Mouse (Mus musculus) neural tube, embryonic 15.5 days (tissue): ENCODE results near the gene Mast4. TPM values are rescaled to one million over a fixed set of nuclear protein-coding genes. Genes with fewer than 3 reads are reported as not detected.

ENCODE experiments used
- ATAC-seq: fragments of 200-750 bp; cut with Nextera tagmentation; 2 replicates; pipeline ENCODE4 v1.8.0; 2017; ENCODE audit warnings: mild to moderate bottlenecking, moderate TSS enrichment, moderate library complexity; ENCODE audit not compliant: low FRiP score
- H3K27ac ChIP-seq: fragments of 300-500 bp; sonication (generic); replicated peaks from 2 replicates; pipeline ENCODE4 v1.5.1; 2015; ENCODE audit warnings: mild to moderate bottlenecking, inconsistent platforms
- H3K27me3 ChIP-seq: fragments of 300-500 bp; sonication (generic); replicated peaks from 2 replicates; pipeline ENCODE4 v1.6.1; 2015; ENCODE audit warnings: inconsistent platforms
- H3K36me3 ChIP-seq: fragments of 300-500 bp; sonication (generic); 2 replicates; pipeline ENCODE4 v1.6.1; 2015; ENCODE audit warnings: inconsistent platforms
- H3K4me1 ChIP-seq: fragments of 300-500 bp; sonication (generic); 2 replicates; pipeline ENCODE4 v1.6.1; 2015; ENCODE audit warnings: inconsistent platforms
- H3K4me2 ChIP-seq: fragments of 300-500 bp; sonication (generic); 2 replicates; pipeline ENCODE4 v1.6.1; 2015; ENCODE audit warnings: inconsistent platforms, mild to moderate bottlenecking, moderate library complexity
- H3K4me3 ChIP-seq: fragments of 300-500 bp; sonication (generic); replicated peaks from 2 replicates; pipeline ENCODE4 v1.5.1; 2015; ENCODE audit warnings: mild to moderate bottlenecking, inconsistent platforms
- H3K9ac ChIP-seq: fragments of 300-500 bp; sonication (generic); replicated peaks from 2 replicates; pipeline ENCODE4 v1.6.1; 2015; ENCODE audit warnings: mild to moderate bottlenecking, inconsistent platforms
- H3K9me3 ChIP-seq: fragments of 300-500 bp; sonication (generic); replicated peaks from 2 replicates; pipeline ENCODE4 v1.6.1; 2016; ENCODE audit warnings: inconsistent platforms
- WGBS: fragments of 180-500 bp; shearing (Covaris S2); methylation state at CpG from one replicate; pipeline ENCODE4 v1.1.7; 2015; ENCODE audit warnings: mixed read lengths; 5-methylcytosine and 5-hydroxymethylcytosine counted together
- polyA plus RNA-seq: library from polyadenylated mRNA; unstranded; fragments of >200 nt; fragmentation: Nextera tagmentation; extraction: Ambion mirVana; gene quantifications from 2 replicates; pipeline ENCODE4 v1.2.1, GENCODE M21; 2015

Gene Mast4
- polyA plus RNA-seq, 1 experiment from 2014 or later, result 24.7 TPM

- Histone ChIP-seq H3K27me3 (no peaks in the 10 kb centered on the region), H3K27ac (no peak overlapping the region), H3K4me2 (0 out of 2 replicates have a peak overlapping the region, but pooled peaks have one; percentile 17), H3K36me3 (no peaks in the 10 kb centered on the region), H3K4me3 (no peak overlapping the region), H3K4me1 (peaks cover 25% of the 10 kb centered on the region), H3K9ac (no peak overlapping the region), H3K9me3 (no peaks in the 10 kb centered on the region)
- no peak for ATAC-seq
- WGBS, result 27% methylated on average over 15 of the region's 15 CpGs
Observed at GRCm38 (mm10) chr13:102894287-102895234, 439.7 kb downstream of the Mast4 start.

DNA sequence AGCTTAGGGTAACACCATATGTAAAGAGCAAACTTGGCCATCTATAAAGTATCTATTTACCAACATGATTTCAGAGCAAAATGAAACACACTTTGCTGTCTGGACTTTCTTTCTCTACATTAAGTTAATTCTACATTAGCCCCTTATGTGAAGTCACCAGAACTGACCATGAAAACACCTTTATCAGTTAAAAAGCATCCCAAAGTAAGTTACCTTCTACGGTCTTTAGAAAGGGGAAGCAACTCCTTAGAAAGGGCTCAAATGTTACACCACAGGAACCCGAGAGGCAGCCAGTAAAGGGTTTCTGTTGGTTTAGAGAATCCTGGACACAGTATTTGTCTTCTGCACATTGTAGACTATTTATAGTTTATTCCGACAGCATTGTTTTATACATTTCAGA, 441.5 kb downstream of the Mast4 start:
- Histone ChIP-seq H3K27ac (no peak overlapping the region), H3K4me3 (no peak overlapping the region), H3K36me3 (no peaks in the 10 kb centered on the region), H3K4me1 (peaks cover 32% of the 10 kb centered on the region), H3K9ac (no peak overlapping the region), H3K27me3 (no peaks in the 10 kb centered on the region), H3K9me3 (no peaks in the 10 kb centered on the region), H3K4me2 (no peak overlapping the region)
- 86% methylated on average over 3 of the region's 3 CpGs for WGBS
- no peak for ATAC-seq

GRCm38 (mm10) chr13:102889989-102890388, 444.3 kb downstream of the Mast4 start:
- Histone ChIP-seq H3K4me1 (peaks cover 27% of the 10 kb centered on the region), H3K9me3 (no peaks in the 10 kb centered on the region), H3K27me3 (no peaks in the 10 kb centered on the region), H3K9ac (no peak overlapping the region), H3K4me2 (no peak overlapping the region), H3K36me3 (no peaks in the 10 kb centered on the region), H3K27ac (no peak overlapping the region), H3K4me3 (no peak overlapping the region)
- no peak for ATAC-seq
- WGBS, result 85% methylated on average over 10 of the region's 10 CpGs

- ATAC-seq, result no peak
- 93% methylated on average over 13 of the region's 13 CpGs for WGBS
- Histone ChIP-seq H3K9me3 (no peaks in the 10 kb centered on the region), H3K27ac (no peak overlapping the region), H3K4me2 (no peak overlapping the region), H3K9ac (no peak overlapping the region), H3K36me3 (no peaks in the 10 kb centered on the region), H3K4me1 (peaks cover 23% of the 10 kb centered on the region), H3K27me3 (no peaks in the 10 kb centered on the region), H3K4me3 (no peak overlapping the region)
Observed at GRCm38 (mm10) chr13:102889537-102889936, 444.8 kb downstream of the Mast4 start.

DNA sequence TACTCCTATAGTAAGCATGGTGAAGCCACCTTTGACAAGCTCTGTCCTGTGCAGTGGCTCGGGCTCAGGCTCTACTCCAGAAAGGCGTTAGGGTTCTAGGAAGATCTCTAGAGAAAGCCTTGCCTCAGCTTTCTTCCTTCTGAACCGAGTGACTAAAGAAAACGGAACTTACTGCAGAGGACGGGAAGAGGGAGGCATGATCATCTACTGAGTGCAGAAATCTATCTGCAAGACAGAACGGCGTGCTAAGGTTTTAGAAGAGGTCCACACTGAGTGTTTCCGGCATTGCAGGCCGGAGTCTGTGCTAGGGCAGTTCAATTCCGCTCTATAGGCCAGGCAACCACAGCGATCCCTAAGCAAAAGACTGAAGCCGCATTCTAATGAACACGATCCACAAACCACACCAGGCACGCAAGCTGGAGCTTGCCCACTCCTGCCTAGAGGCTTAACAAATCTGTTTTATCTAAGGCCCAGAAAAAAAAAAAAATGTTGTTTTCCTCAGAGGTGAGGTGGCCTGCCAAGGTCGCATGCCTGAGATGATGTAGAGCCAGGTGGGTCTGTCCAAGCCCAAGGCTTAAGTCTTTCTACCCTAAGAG, 445.3 kb downstream of the Mast4 start:
- H3K27ac ChIP-seq, result no peak overlapping the region
- no peak for ATAC-seq

DNA sequence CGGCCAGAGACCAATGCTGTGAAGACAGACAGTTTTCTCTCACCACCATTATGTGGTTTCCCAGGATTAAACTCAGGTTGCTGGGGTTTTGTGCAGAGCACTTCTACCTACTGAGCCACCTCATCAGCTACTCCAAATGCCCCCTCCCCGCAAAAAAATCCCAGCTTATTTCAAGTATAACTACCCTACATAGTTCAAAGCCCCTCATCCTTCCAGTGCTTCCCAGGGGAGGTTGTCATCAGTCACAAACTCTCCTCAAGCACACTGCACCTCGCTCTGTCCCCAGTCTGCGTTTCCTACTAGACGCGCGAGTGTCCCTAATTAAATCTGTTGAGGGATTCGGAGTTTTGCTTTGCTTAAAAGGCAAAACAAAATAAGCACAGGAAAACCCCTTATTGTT, 446.1 kb downstream of the Mast4 start:
- peaks cover 10% of the 10 kb centered on the region for H3K4me1 ChIP-seq
- H3K27me3 ChIP-seq, result no peaks in the 10 kb centered on the region
- no peaks in the 10 kb centered on the region for H3K9me3 ChIP-seq
- ATAC-seq, result no peak
- no peak overlapping the region for H3K4me3 ChIP-seq
- 62% methylated on average over 8 of the region's 8 CpGs for WGBS
- no peak overlapping the region for H3K9ac ChIP-seq
- no peak overlapping the region for H3K27ac ChIP-seq
- no peaks in the 10 kb centered on the region for H3K36me3 ChIP-seq
- H3K4me2 ChIP-seq, result no peak overlapping the region

More for the DNA sequence above, 445.3 kb downstream of the Mast4 start:
- H3K27me3 ChIP-seq, result no peaks in the 10 kb centered on the region
- no peak overlapping the region for H3K4me2 ChIP-seq
- H3K36me3 ChIP-seq, result no peaks in the 10 kb centered on the region
- no peaks in the 10 kb centered on the region for H3K9me3 ChIP-seq
- no peak overlapping the region for H3K9ac ChIP-seq
- no peak overlapping the region for H3K4me3 ChIP-seq
- peaks cover 17% of the 10 kb centered on the region for H3K4me1 ChIP-seq
- 84% methylated on average over 15 of the region's 15 CpGs for WGBS

- Histone ChIP-seq H3K27me3 (no peaks in the 10 kb centered on the region), H3K27ac (no peak overlapping the region), H3K9me3 (no peaks in the 10 kb centered on the region), H3K36me3 (no peaks in the 10 kb centered on the region), H3K9ac (no peak overlapping the region), H3K4me3 (no peak overlapping the region), H3K4me2 (no peak overlapping the region), H3K4me1 (peaks cover 10% of the 10 kb centered on the region; the same call in 1 of the 2 replicates)
- ATAC-seq, result no peak
- WGBS, result 95% methylated on average over 13 of the region's 13 CpGs
Observed at GRCm38 (mm10) chr13:102887534-102887933, 446.8 kb downstream of the Mast4 start.

DNA sequence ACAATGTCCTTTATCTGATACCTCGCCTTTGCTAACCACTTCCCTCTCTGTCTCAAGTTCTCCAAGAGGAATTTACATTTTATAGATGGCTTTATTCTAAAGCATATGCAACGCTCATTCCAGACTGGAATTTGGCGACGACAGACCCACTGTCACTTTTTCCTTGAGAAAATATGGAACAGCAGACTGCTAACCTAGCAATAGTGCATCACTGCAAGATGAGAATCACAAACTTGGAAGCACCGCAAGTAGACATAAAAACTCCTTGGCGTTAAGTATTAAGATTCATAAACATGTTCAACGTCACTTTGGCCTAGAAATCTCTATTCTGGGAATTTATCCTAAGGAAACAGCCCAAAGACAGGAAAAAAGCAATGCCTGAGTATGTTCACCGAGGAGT, 447.5 kb downstream of the Mast4 start:
- Histone ChIP-seq H3K4me2 (no peak overlapping the region), H3K27me3 (no peaks in the 10 kb centered on the region), H3K4me1 (peaks cover 10% of the 10 kb centered on the region; the same call in 1 of the 2 replicates), H3K27ac (no peak overlapping the region), H3K4me3 (no peak overlapping the region), H3K9ac (no peak overlapping the region), H3K36me3 (no peaks in the 10 kb centered on the region), H3K9me3 (no peaks in the 10 kb centered on the region)
- 60% methylated on average over 8 of the region's 8 CpGs for WGBS
- ATAC-seq, result no peak

GRCm38 (mm10) chr13:102886147-102886546, 448.1 kb downstream of the Mast4 start:
- H3K36me3 ChIP-seq, result no peaks in the 10 kb centered on the region
- no peaks in the 10 kb centered on the region for H3K9me3 ChIP-seq
- ATAC-seq, result no peak
- H3K4me2 ChIP-seq, result no peak overlapping the region
- WGBS, result 76% methylated on average over 4 of the region's 4 CpGs
- no peak overlapping the region for H3K4me3 ChIP-seq
- H3K27me3 ChIP-seq, result no peaks in the 10 kb centered on the region
- H3K4me1 ChIP-seq, result peaks cover 10% of the 10 kb centered on the region; the same call in 1 of the 2 replicates
- no peak overlapping the region for H3K9ac ChIP-seq
- H3K27ac ChIP-seq, result no peak overlapping the region

GRCm38 (mm10) chr13:102880381-102881076, 453.8 kb downstream of the Mast4 start:
- Histone ChIP-seq H3K4me3 (no peak overlapping the region), H3K27me3 (no peaks in the 10 kb centered on the region), H3K9me3 (no peaks in the 10 kb centered on the region), H3K4me2 (no peak overlapping the region), H3K9ac (no peak overlapping the region), H3K36me3 (no peaks in the 10 kb centered on the region), H3K27ac (no peak overlapping the region), H3K4me1 (peaks cover 3% of the 10 kb centered on the region; the same call in 1 of the 2 replicates)
- ATAC-seq, result no peak
- WGBS, result 89% methylated on average over 7 of the region's 7 CpGs

DNA sequence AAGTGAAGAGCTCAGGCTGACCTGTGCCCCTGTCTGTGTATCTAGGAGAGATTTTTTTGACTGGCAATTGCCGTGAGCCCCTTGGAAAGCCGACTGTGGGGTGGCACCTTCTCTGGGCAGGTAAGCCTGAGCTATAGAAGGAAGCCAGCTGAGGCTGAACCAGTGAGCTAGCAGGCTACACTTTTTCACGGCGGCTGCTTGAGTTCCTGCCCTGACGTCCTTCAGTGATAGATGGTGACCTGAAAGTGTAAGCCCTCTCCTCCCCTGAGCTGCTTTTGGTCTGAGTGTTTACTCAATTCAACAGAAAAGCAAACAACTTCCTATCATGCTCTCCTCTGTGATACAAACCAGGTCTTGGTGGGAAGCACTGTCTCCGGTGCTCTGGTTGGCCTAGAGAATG, 455.7 kb downstream of the Mast4 start:
- no peak for ATAC-seq
- Histone ChIP-seq H3K4me2 (no peak overlapping the region), H3K27me3 (no peaks in the 10 kb centered on the region), H3K9ac (no peak overlapping the region), H3K4me3 (no peak overlapping the region), H3K4me1 (peaks cover 15% of the 10 kb centered on the region), H3K36me3 (no peaks in the 10 kb centered on the region), H3K9me3 (no peaks in the 10 kb centered on the region), H3K27ac (no peak overlapping the region)
- WGBS, result 74% methylated on average over 6 of the region's 6 CpGs
